1 mouse cellular context compared by ENCODE assay signal in genomic region chr12:13268826-13269449, GRCm38 (mm10).
TF ChIP-seq lines count a peak whose summit lies in the region.

TSS of gene Nbas (plus strand) at chr12:13269133.

TF ChIP-seq in CH12.LX, 34 proteins besides CTCF, POLR2A, EP300 and RAD21 (continued from another document):
- TF ChIP-seq MAZ (IDR thresholded peaks at IDR 0.05; ENCODE audit: low read depth, low read length) (peak; percentile 84), JUN (IDR thresholded peaks at IDR 0.05; ENCODE audit: insufficient read depth, low read depth, low read length) (no peak), TCF12 (IDR thresholded peaks at IDR 0.05; ENCODE audit: low read depth, low read length) (peak; percentile 88), KAT2A (IDR thresholded peaks at IDR 0.05; ENCODE audit: insufficient replicate concordance, low read length) (0 out of 2 replicates have a peak, but pooled peaks have one; percentile 50), ETS1 (conservative IDR thresholded peaks at IDR 0.05; ENCODE audit: low read depth, low read length) (peak; percentile 18; the same call in 1 of the 2 replicates), NELFE (IDR thresholded peaks at IDR 0.05; ENCODE audit: low read depth, low read length) (peak; percentile 88), GABPA (IDR thresholded peaks at IDR 0.05; ENCODE audit: insufficient replicate concordance, low read depth, low read length) (no peak)
